Mouse (Mus musculus) brain, embryonic 18.5 days (tissue): Measurements from ENCODE around the gene Adarb2.
"Not testable (repeated sequence)": the region's sequence is repeated elsewhere in the genome, so short reads cannot be mapped to it uniquely, and the experiment has no call there.

ENCODE experiments used
- DNase-seq: peaks from one replicate; pipeline ENCODE4 v3.0.0-alpha.2; 2012; ENCODE audit warnings: low read depth, low spot score

Gene Adarb2

GRCm38 (mm10) chr13:8584257-8585005, 381.8 kb downstream of the Adarb2 start:
- DNase-seq, result no peak

- DNase-seq, result no peak
Measured at GRCm38 (mm10) chr13:8587447-8587846, 384.8 kb downstream of the Adarb2 start.

- DNase-seq, result no peak
Measured at GRCm38 (mm10) chr13:8590460-8590859, 387.8 kb downstream of the Adarb2 start.

GRCm38 (mm10) chr13:8596977-8597646, 394.4 kb downstream of the Adarb2 start:
- no peak for DNase-seq

GRCm38 (mm10) chr13:8597647-8598017, 395.0 kb downstream of the Adarb2 start:
- peak; percentile 40 for DNase-seq

- no peak for DNase-seq
Measured at GRCm38 (mm10) chr13:8605645-8606044, 403.0 kb downstream of the Adarb2 start.

GRCm38 (mm10) chr13:8608040-8608439, 405.4 kb downstream of the Adarb2 start:
- no peak for DNase-seq

GRCm38 (mm10) chr13:8608918-8609317, 406.3 kb downstream of the Adarb2 start:
- not testable (repeated sequence) for DNase-seq

- no peak for DNase-seq
Measured at GRCm38 (mm10) chr13:8610956-8611355, 408.3 kb downstream of the Adarb2 start.

- no peak for DNase-seq
Measured at GRCm38 (mm10) chr13:8612618-8613391, 410.1 kb downstream of the Adarb2 start.

- no peak for DNase-seq
Measured at GRCm38 (mm10) chr13:8616685-8617084, 414.0 kb downstream of the Adarb2 start.

GRCm38 (mm10) chr13:8622263-8622662, 419.6 kb downstream of the Adarb2 start:
- DNase-seq, result no peak

- no peak for DNase-seq
Measured at GRCm38 (mm10) chr13:8629565-8629964, 426.9 kb downstream of the Adarb2 start.

- DNase-seq, result no peak
Measured at GRCm38 (mm10) chr13:8631618-8632017, 429.0 kb downstream of the Adarb2 start.

- DNase-seq, result no peak
Measured at GRCm38 (mm10) chr13:8632072-8632471, 429.4 kb downstream of the Adarb2 start.

- DNase-seq, result no peak
Measured at GRCm38 (mm10) chr13:8633385-8634337, 431.0 kb downstream of the Adarb2 start.

GRCm38 (mm10) chr13:8642084-8642483, 439.4 kb downstream of the Adarb2 start:
- no peak for DNase-seq

GRCm38 (mm10) chr13:8643920-8644319, 441.3 kb downstream of the Adarb2 start:
- no peak for DNase-seq

GRCm38 (mm10) chr13:8644805-8645679, 442.4 kb downstream of the Adarb2 start:
- no peak for DNase-seq

- DNase-seq, result no peak
Measured at GRCm38 (mm10) chr13:8649261-8649660, 446.6 kb downstream of the Adarb2 start.
